Mouse (Mus musculus): ENCODE measurements around the gene Gtf2e1.

Gtf2e1 gene

GRCm38 (mm10) chr16:37539611-37540580 lies at the start of gene Gtf2e1, which contains the start of gene Rabl3:
Gtf2e1 (minus strand) TSS chr16:37539789.
Rabl3 (plus strand) TSS chr16:37539885.
- DNase-seq (ENCODE audit: low read depth, low spot score), result peak; percentile 97

- DNase-seq (ENCODE audit: low read depth, low spot score), result no peak
Measured at GRCm38 (mm10) chr16:37585129-37585563, 45.6 kb upstream of the Gtf2e1 start.

GRCm38 (mm10) chr16:37584218-37585035 lies 44.8 kb upstream of the Gtf2e1 start:
- DNase-seq (ENCODE audit: low read depth, low spot score), result no peak

GRCm38 (mm10) chr16:37583801-37584200 lies 44.2 kb upstream of the Gtf2e1 start:
- no peak for DNase-seq (ENCODE audit: low read depth, low spot score)

GRCm38 (mm10) chr16:37583306-37583705 lies 43.7 kb upstream of the Gtf2e1 start:
- DNase-seq (ENCODE audit: low read depth, low spot score), result no peak

- DNase-seq (ENCODE audit: low read depth, low spot score), result no peak
Measured at GRCm38 (mm10) chr16:37581901-37582300, 42.3 kb upstream of the Gtf2e1 start.

DNA sequence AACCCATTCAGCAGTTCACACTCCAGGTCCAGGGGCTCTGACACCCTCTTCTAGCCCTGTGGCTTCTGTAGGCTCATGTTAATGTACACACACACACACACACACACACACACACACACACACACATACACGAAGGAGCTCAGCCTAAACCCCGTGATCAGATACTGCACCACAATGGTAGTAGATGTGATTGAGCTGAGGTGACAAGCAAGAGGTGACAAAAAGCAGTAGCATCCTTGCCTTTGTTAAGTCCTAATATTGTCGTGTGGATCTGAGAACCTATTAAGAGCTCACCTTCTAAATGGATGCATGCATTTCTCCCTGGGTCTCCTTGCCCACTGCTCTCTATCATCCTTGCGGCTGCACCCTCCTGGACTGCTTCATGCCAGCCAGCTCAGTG lies 41.1 kb upstream of the Gtf2e1 start:
- no peak for DNase-seq (ENCODE audit: low read depth, low spot score)

- no peak for DNase-seq (ENCODE audit: low read depth, low spot score)
Measured at GRCm38 (mm10) chr16:37579994-37580393, 40.4 kb upstream of the Gtf2e1 start, which contains the start of gene Hgd. Hgd (plus strand) TSS chr16:37580153.

GRCm38 (mm10) chr16:37579591-37579990 lies 40.0 kb upstream of the Gtf2e1 start:
- DNase-seq (ENCODE audit: low read depth, low spot score), result no peak

DNA sequence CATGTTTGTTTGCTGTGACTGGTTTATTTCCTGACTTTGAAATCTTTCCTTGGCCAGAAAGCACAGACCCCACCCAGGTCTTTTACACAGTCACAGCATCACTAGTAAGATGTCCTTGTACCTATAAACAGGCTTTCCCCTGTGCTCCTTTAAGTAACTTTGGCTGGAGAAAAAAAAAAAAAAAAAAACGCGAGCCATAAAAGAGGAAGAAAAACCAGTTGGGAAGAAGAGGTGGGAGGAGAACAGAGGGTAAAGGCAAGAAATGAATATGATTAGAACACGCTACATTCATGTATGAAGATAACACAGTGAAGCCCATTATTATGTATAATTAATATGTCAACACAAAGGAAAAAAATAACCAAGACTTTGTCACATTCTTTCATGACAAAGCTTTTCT lies 35.7 kb upstream of the Gtf2e1 start:
- no peak for DNase-seq (ENCODE audit: low read depth, low spot score)

GRCm38 (mm10) chr16:37573061-37573460 lies 33.5 kb upstream of the Gtf2e1 start:
- no peak for DNase-seq (ENCODE audit: low read depth, low spot score)

DNA sequence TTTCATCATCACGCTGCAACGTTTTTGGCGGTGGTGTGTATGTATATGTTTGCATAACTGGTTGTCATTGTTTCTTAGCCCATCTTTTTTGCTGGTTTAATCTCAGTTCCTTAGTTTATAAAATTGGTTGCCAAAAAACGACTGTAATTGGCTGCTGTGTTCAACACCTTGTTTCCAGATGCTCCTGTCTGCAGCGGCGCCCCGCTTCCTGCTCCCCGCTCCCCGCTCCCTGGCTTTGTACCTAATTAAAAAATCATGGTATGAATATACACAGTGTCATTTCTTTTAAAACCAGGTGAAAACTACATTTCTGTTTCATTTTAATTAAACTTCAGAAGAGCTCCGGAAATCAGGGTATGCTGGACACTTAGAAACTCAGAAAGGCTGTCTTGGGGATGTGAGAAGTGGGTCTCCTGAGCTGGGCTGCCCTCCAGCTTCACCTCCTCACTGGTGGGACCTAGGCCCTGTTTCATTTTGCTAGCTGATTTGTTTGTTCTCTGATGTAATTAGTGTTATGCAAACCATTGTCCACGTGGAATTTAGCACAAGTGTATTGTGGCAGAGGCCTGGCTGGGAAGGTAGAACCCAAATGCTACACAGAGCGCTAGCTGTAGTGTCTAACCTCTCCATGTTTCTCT lies 32.6 kb upstream of the Gtf2e1 start:
- no peak for DNase-seq (ENCODE audit: low read depth, low spot score)

DNA sequence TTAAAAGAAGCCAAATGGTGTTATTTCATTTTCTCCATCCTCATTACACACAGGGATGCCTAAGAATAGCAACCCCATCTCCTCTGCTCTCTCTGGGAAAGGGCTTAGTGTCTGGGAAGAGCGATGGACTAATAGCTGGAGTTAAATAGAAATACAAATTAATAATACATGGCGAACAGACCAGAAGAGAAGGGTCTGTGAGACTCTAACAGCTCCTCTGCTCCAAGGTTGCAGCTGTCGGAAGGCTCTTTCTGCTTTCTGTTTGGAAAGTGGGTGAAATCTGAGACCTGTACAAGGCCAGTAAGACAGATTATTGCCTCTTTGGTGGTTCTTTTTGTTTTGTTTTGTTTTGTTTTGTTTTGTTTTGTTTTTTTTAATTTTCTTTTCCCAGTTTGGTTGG lies 32.0 kb upstream of the Gtf2e1 start:
- DNase-seq (ENCODE audit: low read depth, low spot score), result no peak

DNA sequence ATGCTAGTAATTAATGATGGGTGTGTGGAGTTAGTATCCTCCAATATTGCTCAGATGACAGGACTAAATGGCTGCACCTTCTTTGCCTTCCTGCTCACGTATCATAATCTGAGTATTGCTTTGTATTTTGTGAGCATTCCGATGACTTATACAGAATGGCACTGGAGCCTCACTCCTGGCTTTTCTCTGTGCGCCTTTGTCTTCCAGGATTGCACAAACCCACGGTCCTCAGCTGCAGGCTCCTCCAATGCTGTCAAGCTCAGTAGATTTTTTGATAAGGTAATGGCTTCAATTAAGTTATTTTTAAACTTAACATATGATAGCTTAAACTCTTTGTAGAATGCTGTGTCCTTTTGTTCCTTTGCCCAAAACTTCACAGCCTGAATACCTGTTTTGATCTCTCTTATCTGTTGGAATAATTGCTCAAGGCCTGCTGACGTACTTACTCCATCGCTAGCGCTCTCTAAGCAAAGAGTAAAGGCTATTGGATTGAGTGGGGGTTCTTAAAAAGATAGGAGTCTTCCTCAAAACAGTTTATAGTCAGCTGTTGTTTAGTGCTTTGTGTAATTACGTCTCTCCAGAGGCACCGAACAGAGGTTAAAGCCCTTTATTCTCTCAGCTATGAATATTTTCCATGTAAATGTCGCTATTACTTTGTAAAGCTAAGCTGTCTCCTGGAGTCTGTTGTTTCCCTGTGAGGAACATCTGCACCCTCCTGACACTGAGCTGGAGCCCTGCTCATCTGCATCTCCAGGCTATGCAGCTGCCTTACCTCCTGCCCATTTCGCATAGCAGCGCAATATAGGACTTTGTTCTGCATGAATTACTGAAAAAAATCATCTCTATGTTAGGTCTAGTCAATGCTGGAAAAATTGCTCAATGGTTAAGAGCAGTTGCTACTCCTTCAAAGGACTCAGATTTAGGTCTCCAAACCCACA lies 27.8 kb upstream of the Gtf2e1 start:
- DNase-seq (ENCODE audit: low read depth, low spot score), result no peak

DNA sequence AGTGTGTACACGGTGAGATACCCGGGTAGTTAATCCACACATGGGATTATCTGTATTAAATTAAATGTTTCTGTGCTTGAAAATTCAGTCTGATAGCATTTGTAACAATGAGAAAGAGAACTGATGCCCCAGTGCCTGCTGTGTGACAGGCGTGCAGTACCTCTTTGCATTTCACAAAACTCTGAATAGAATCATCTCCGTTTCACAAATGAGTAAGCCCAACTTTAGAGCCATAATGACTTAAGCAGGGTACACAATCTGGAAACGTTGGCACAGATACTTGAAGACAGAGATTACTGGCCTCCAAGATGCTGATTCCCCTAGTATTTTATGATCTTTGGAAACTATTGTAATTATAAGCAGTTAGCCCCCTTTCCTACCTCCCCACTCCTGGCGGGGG lies 26.5 kb upstream of the Gtf2e1 start:
- no peak for DNase-seq (ENCODE audit: low read depth, low spot score)

DNA sequence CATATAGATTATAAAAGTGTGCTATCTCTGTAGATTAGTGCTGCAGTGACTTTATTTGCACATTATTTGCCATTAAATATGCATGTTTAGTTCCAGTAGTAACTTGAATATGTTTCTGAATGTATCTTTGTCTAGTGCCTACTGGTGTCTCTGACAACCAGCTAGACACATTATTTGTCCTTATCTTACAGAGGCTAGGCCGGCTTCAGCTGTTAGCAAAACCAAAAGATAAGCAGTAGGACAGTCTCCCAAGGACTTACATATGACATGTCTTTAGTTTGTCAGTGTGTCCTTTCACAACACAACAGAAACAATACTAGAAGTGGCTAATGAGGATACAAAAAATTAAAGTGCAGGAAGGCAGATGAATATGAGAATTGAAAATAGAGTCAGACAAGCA lies 25.5 kb upstream of the Gtf2e1 start:
- no peak for DNase-seq (ENCODE audit: low read depth, low spot score)

DNA sequence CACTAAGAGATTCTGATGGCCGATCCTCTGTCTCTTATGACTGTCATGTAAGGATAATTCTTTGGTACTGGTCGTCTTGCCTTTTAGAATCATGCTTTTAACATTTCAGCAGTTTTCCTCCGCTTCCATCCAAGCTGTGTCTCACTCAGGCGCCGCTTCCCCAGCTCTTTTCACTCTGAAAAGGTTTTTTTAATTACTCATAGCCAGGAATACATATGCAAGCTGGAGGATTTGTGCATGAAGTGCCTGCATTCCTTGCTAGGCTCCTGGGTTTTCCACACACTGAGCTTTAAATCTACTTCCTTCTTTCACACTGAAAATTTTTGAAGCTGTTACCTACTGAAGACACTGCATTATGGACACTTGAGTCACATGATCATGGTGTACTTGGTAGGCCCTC lies 23.4 kb upstream of the Gtf2e1 start:
- no peak for DNase-seq (ENCODE audit: low read depth, low spot score)

DNA sequence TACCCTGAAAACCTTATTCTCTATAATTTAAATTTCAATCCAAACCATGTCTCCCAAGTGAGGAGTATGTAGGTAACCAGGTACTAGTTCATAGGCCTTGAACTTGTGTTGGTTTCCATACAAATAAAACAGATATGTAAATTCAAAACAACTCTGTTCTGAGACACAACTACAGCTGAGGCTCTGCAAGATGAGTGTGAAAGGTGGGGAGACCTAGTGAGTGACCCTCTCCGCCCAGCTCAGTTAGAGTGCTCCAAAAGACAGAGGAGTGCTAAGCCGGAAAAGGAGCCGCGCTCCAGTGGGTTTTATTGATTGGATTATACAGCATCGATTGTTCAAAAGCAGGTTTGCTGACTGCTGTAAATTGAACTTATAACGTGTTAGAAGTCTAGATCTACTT lies 22.8 kb upstream of the Gtf2e1 start:
- no peak for DNase-seq (ENCODE audit: low read depth, low spot score)

GRCm38 (mm10) chr16:37552824-37553223 lies 13.2 kb upstream of the Gtf2e1 start:
- no peak for DNase-seq (ENCODE audit: low read depth, low spot score)

- DNase-seq (ENCODE audit: low read depth, low spot score), result no peak
Measured at GRCm38 (mm10) chr16:37550981-37551380, 11.4 kb upstream of the Gtf2e1 start.

DNA sequence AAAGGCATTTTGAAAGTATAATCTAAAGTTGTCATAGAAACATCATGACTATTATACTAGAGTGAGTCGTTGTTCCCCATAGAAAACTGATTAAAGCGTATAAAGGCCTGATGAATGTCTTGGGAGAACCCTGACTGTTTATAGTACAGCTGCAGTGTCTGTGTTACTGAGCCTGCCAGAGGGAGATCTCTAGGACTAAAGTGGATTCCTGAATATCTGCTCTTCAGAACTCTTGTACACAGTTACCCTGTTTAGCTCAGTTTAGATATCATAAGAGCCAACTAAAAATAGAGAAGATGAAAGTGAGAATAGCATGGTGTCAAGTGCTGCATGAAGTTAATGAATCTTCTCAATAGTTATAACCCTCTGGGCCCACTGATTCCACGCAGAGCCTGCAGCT lies 10.7 kb upstream of the Gtf2e1 start:
- no peak for DNase-seq (ENCODE audit: low read depth, low spot score)

Measured in c-Kit-negative CD71-positive TER-119-positive erythroid progenitor cells, embryonic 14.5 days (primary cell).